Comparison of ENCODE assay signal across 19 mouse cellular contexts in genomic region chr1:164040385-164041135, GRCm38 (mm10). TPM values are rescaled to one million over a fixed set of nuclear protein-coding genes. Genes with fewer than 3 reads are reported as not detected.
"Had no signal": no experiment of that assay in that cellular context is flagged by ENCODE, and none has a peak within 500 bp of the region (broad histone marks: within the 10 kb centered on the region; RNA-seq: fewer than 3 reads in every experiment).

No protein-coding gene starts in this region.

- H3K4me2 ChIP-seq: liver, embryonic 12.5 days; lung, embryonic 14.5 days; neural tube, embryonic 13.5 days; neural tube, embryonic 15.5 days; stomach, embryonic 15.5 days had no signal

- H3K9me3 ChIP-seq: liver, embryonic 12.5 days; neural tube, embryonic 13.5 days; neural tube, embryonic 15.5 days; stomach, embryonic 15.5 days had no signal

- H3K4me1 ChIP-seq: liver, embryonic 12.5 days; neural tube, embryonic 13.5 days; neural tube, embryonic 15.5 days; stomach, embryonic 15.5 days had no signal

- H3K4me3 ChIP-seq: liver, embryonic 12.5 days; myocyte; neural tube, embryonic 13.5 days; neural tube, embryonic 15.5 days; stomach, embryonic 15.5 days had no signal

- H3K27me3 ChIP-seq: liver, embryonic 12.5 days; neural tube, embryonic 13.5 days; neural tube, embryonic 15.5 days; stomach, embryonic 15.5 days had no signal

- ATAC-seq: liver, embryonic 12.5 days had no signal

- H3K36me3 ChIP-seq: liver, embryonic 12.5 days; neural tube, embryonic 13.5 days; neural tube, embryonic 15.5 days; stomach, embryonic 15.5 days had no signal

- H3K27ac ChIP-seq: liver, embryonic 12.5 days; liver, embryonic 14.5 days; neural tube, embryonic 13.5 days; neural tube, embryonic 15.5 days; stomach, embryonic 15.5 days; stomach, postnatal 0 days had no signal

- H3K9ac ChIP-seq: liver, embryonic 12.5 days; liver, embryonic 14.5 days; lung, embryonic 14.5 days; neural tube, embryonic 13.5 days; neural tube, embryonic 15.5 days; stomach, embryonic 15.5 days had no signal

- DNase-seq: lung, adult 18-20 months; lung, embryonic 14.5 days; lung, postnatal 10 days; lung, postnatal 4 days; retina, postnatal 1 day; right cerebral cortex, adult 18-20 months; thymus, adult 2 months; thymus, postnatal 25 days; thymus, postnatal 4 days had no signal

RNA-seq across cellular contexts. Expression of gene Sele, which starts 7.5 kb away (rescaled TPM):
- total RNA-seq: liver, adult 2 months had no signal
- polyA plus RNA-seq: liver, embryonic 12.5 days; lung, embryonic 14.5 days; lung, embryonic 16.5 days; myocyte; neural tube, embryonic 13.5 days; neural tube, embryonic 15.5 days; stomach, embryonic 15.5 days had no signal

RNA-seq across cellular contexts. Expression of gene Sell, which starts 21.2 kb away (rescaled TPM):
- polyA plus RNA-seq: myocyte; neural tube, embryonic 11.5 days had no signal
